Mouse (Mus musculus) cerebellum, adult 2 months (tissue): ENCODE measurements at regions not wholly inside any gene's neighbourhood (a gene's known extent, or its start where the extent isn't known, plus 50 kb on each side); places are given as distances from the start of the nearest gene placed in this dataset.

Source experiments
- CTCF ChIP-seq: fragments of 200-500 bp; IDR thresholded peaks from 2 replicates; pipeline ENCODE4 v1.5.1; 2011; ENCODE audit warnings: low read depth, mild to moderate bottlenecking, control low read depth, low read length, moderate library complexity, borderline replicate concordance; ENCODE audit not compliant: insufficient read depth
- POLR2A ChIP-seq: fragments of 200-500 bp; IDR thresholded peaks from 2 replicates; pipeline ENCODE4 v1.6.1; 2011; ENCODE audit warnings: low read length, control low read depth, borderline replicate concordance; ENCODE audit not compliant: insufficient read depth

DNA sequence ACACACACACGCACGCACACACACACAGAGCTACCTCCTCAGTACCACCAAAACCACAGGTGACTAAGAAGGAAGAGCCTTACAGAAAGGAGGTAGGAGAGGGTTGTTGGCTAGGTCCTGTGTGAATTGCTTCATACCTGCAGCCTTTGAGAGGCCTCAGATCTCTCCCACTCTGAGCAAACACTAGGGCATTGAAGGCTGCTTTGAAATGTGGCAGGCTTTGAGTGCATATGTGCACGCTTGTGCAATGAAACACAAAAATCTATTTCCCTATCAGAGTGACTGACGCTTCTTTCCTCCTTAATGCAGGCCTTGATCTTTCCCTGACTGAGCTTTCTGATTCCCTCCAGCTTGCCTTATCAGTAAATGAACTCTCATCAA is 112.6 kb downstream of the Nuf2 start:
- TF ChIP-seq POLR2A (no peak), CTCF (no peak)
